Mouse (Mus musculus) G1E-ER4 (cell line): ENCODE measurements around the gene St13. TPM values are rescaled to one million over a fixed set of nuclear protein-coding genes. Genes with fewer than 3 reads are reported as not detected.

Experiments
- GATA1 ChIP-seq: IDR thresholded peaks from one replicate; pipeline ENCODE4 v1.8.0; 2012; ENCODE audit warnings: low read length, inconsistent platforms
- polyA plus RNA-seq: library from polyadenylated mRNA; stranded (reverse); fragments of >175 nt; gene quantifications from 2 replicates; pipeline ENCODE4 v1.2.3, GENCODE M21; 2012

The St13 gene
- polyA plus RNA-seq = 387 and 432 TPM in 2 replicates

GRCm38 (mm10) chr15:81399638-81400315, at the start of gene St13, which contains the start of gene Xpnpep3:
Gene St13, minus strand, starts transcription at chr15:81400077.
Gene Xpnpep3, plus strand, starts transcription at chr15:81400138.
- no peak for TF ChIP-seq GATA1

- TF ChIP-seq GATA1 = no peak
Observed at GRCm38 (mm10) chr15:81448463-81448862, 48.6 kb upstream of the St13 start.

GRCm38 (mm10) chr15:81439236-81439635, 39.4 kb upstream of the St13 start:
- TF ChIP-seq GATA1 = no peak

- no peak for TF ChIP-seq GATA1
Observed at GRCm38 (mm10) chr15:81438345-81438744, 38.5 kb upstream of the St13 start.

GRCm38 (mm10) chr15:81431195-81431594, 31.3 kb upstream of the St13 start:
- no peak for TF ChIP-seq GATA1

GRCm38 (mm10) chr15:81427947-81428346, 28.1 kb upstream of the St13 start:
- no peak for TF ChIP-seq GATA1

- no peak for TF ChIP-seq GATA1
Observed at GRCm38 (mm10) chr15:81425311-81425710, 25.4 kb upstream of the St13 start.

- TF ChIP-seq GATA1 = no peak
Observed at GRCm38 (mm10) chr15:81422156-81422681, 22.3 kb upstream of the St13 start.

GRCm38 (mm10) chr15:81421454-81421853, 21.6 kb upstream of the St13 start:
- no peak for TF ChIP-seq GATA1

- TF ChIP-seq GATA1 = no peak
Observed at GRCm38 (mm10) chr15:81418065-81418464, 18.2 kb upstream of the St13 start.

GRCm38 (mm10) chr15:81408199-81408598, 8.3 kb upstream of the St13 start, which contains the start of gene Dnajb7:
Gene Dnajb7, minus strand, starts transcription at chr15:81408299.
- TF ChIP-seq GATA1 = no peak

- TF ChIP-seq GATA1 = no peak
Observed at GRCm38 (mm10) chr15:81405008-81405407, 5.1 kb upstream of the St13 start.

- no peak for TF ChIP-seq GATA1
Observed at GRCm38 (mm10) chr15:81399297-81399637, 610 bp downstream of the St13 start.

GRCm38 (mm10) chr15:81398189-81398588, 1.7 kb downstream of the St13 start:
- TF ChIP-seq GATA1 = no peak

- no peak for TF ChIP-seq GATA1
Observed at GRCm38 (mm10) chr15:81394211-81394915, 5.5 kb downstream of the St13 start.

- no peak for TF ChIP-seq GATA1
Observed at GRCm38 (mm10) chr15:81392997-81393396, 6.9 kb downstream of the St13 start.

- no peak for TF ChIP-seq GATA1
Observed at GRCm38 (mm10) chr15:81386327-81386726, 13.6 kb downstream of the St13 start.
